ENCODE assay signal across 8 mouse cellular contexts in genomic region chr1:75398761-75399402, GRCm38 (mm10). TPM values are rescaled to one million over a fixed set of nuclear protein-coding genes. Genes with fewer than 3 reads are reported as not detected.
A peak's percentile ranks its signal among the peaks of the same experiment; 100 is the strongest.
DNase-seq lines count a peak whose midpoint lies in the region; ATAC-seq and TF ChIP-seq lines count a peak whose summit lies in the region.

No protein-coding gene starts in this region.

- no peak for TF ChIP-seq EP300 in heart, postnatal 0 days (IDR thresholded peaks at IDR 0.05; ENCODE audit: low read depth)

- ATAC-seq in embryonic facial prominence, embryonic 15.5 days (ENCODE audit: insufficient number of reproducible peaks, low FRiP score, low TSS enrichment, low read depth): 0 out of 2 replicates have a peak, but pooled peaks have one; percentile 16
- ATAC-seq in heart, postnatal 0 days (ENCODE audit: insufficient read depth, low read depth): peak; percentile 84

- no peaks in the 10 kb centered on the region for H3K27me3 ChIP-seq in embryonic facial prominence, embryonic 15.5 days
- no peaks in the 10 kb centered on the region for H3K27me3 ChIP-seq in heart, postnatal 0 days (ENCODE audit: control insufficient read depth, insufficient read depth, low read length)

- H3K4me2 ChIP-seq in embryonic facial prominence, embryonic 15.5 days (replicated peaks): no peak overlapping the region
- H3K4me2 ChIP-seq in heart, postnatal 0 days (ENCODE audit: low read depth, low read length): peak overlapping the region; percentile 26; the same call in 1 of the 2 replicates

- H3K4me1 ChIP-seq in bone marrow, adult 2 months (ENCODE audit: control insufficient read depth, insufficient read depth, low read length): no peaks in the 10 kb centered on the region
- H3K4me1 ChIP-seq in embryonic facial prominence, embryonic 15.5 days: peaks cover 24% of the 10 kb centered on the region
- peaks cover 31% of the 10 kb centered on the region for H3K4me1 ChIP-seq in heart, postnatal 0 days (ENCODE audit: control insufficient read depth, insufficient read depth)

- peak; percentile 39; the same call in 1 of the 2 replicates for TF ChIP-seq CTCF in bone marrow, adult 2 months (IDR thresholded peaks at IDR 0.05; ENCODE audit: control insufficient read depth, insufficient read depth, low read length)
- peak; percentile 89 for TF ChIP-seq CTCF in heart, postnatal 0 days (IDR thresholded peaks at IDR 0.05; ENCODE audit: low read depth)

- no peak overlapping the region for H3K27ac ChIP-seq in bone marrow, adult 2 months (ENCODE audit: control insufficient read depth, insufficient read depth, low read depth, low read length, poor library complexity)
- H3K27ac ChIP-seq in embryonic facial prominence, embryonic 15.5 days (replicated peaks): peak overlapping the region; percentile 31; the same call in 1 of the 2 replicates
- H3K27ac ChIP-seq in heart, postnatal 0 days (ENCODE audit: low read depth): peak overlapping the region; percentile 100

- TF ChIP-seq POLR2A in bone marrow, adult 2 months (IDR thresholded peaks at IDR 0.05; ENCODE audit: borderline replicate concordance, control insufficient read depth, low read depth, low read length): no peak

- peak; percentile 69 for DNase-seq in layer of hippocampus, adult 9-11 months
- DNase-seq in layer of hippocampus, postnatal 25 days (ENCODE audit: extremely low spot score in 1 of 2, low spot score in 1 of 2): no peak
- peak; percentile 98 for DNase-seq in heart, postnatal 0 days (ENCODE audit: low spot score)
- peak; percentile 88 for DNase-seq in kidney, postnatal 10 days
- DNase-seq in lung, postnatal 36 days: peak; percentile 91
- peak; percentile 27 to 28 for DNase-seq in spleen, postnatal 36 days (ENCODE audit: low spot score in 2 of 2)

- peaks cover 39% of the 10 kb centered on the region for H3K36me3 ChIP-seq in embryonic facial prominence, embryonic 15.5 days
- peaks cover 44% of the 10 kb centered on the region for H3K36me3 ChIP-seq in heart, postnatal 0 days (replicated peaks; ENCODE audit: control insufficient read depth, insufficient read depth, low read length)

- no peak overlapping the region for H3K9ac ChIP-seq in embryonic facial prominence, embryonic 15.5 days
- H3K9ac ChIP-seq in heart, postnatal 0 days (replicated peaks; ENCODE audit: low read depth, low read length): peak overlapping the region; percentile 58

- no peaks in the 10 kb centered on the region for H3K9me3 ChIP-seq in embryonic facial prominence, embryonic 15.5 days (replicated peaks)
- H3K9me3 ChIP-seq in heart, postnatal 0 days (replicated peaks; ENCODE audit: control insufficient read depth, low read length): no peaks in the 10 kb centered on the region

- H3K4me3 ChIP-seq in bone marrow, adult 2 months (replicated peaks; ENCODE audit: control insufficient read depth, low read depth, low read length): no peak overlapping the region
- H3K4me3 ChIP-seq in embryonic facial prominence, embryonic 15.5 days (replicated peaks): no peak overlapping the region
- H3K4me3 ChIP-seq in heart, postnatal 0 days (ENCODE audit: low read depth, low read length): no peak overlapping the region

- WGBS in bone marrow, adult 2 months: 17% methylated on average over 9 of the region's 9 CpGs
- 16% methylated on average over 9 of the region's 9 CpGs for WGBS in embryonic facial prominence, embryonic 15.5 days
- 2% methylated on average over 9 of the region's 9 CpGs for WGBS in heart, postnatal 0 days

RNA-seq across cellular contexts. Expression of gene Speg, which starts 23.8 kb away (rescaled TPM):
- 100 to 1,000 TPM; 154 to 196 TPM for total RNA-seq in layer of hippocampus, postnatal 25 days (2021)
- 18.1 TPM in 2 replicates for polyA plus RNA-seq in bone marrow, adult 2 months (2011; ENCODE audit: insufficient read depth, insufficient read length, low replicate concordance, missing spikeins)
- 16.5 and 18.6 TPM in 2 replicates for polyA plus RNA-seq in embryonic facial prominence, embryonic 15.5 days (2015; fragmentation: Nextera tagmentation; extraction: Ambion mirVana)
- 95.0 and 105 TPM in 2 replicates for total RNA-seq in heart, postnatal 0 days (2014; rRNA removed; ENCODE audit: low replicate concordance)
- 26.8 and 30.2 TPM in 2 replicates for polyA plus RNA-seq in heart, postnatal 0 days (2015; fragmentation: Nextera tagmentation; extraction: Ambion mirVana)

RNA-seq across cellular contexts. Expression of gene Gmppa, which starts 36.8 kb away (rescaled TPM):
- total RNA-seq in layer of hippocampus, postnatal 25 days (2021): 10 to 100 TPM; 60.5 to 66.7 TPM
- polyA plus RNA-seq in bone marrow, adult 2 months (2011; ENCODE audit: insufficient read depth, insufficient read length, low replicate concordance, missing spikeins): 21.8 and 53.9 TPM in 2 replicates
- polyA plus RNA-seq in embryonic facial prominence, embryonic 15.5 days (2015; fragmentation: Nextera tagmentation; extraction: Ambion mirVana): 103 and 104 TPM in 2 replicates
- 74.7 and 85.2 TPM in 2 replicates for total RNA-seq in heart, postnatal 0 days (2014; rRNA removed; ENCODE audit: low replicate concordance)
- polyA plus RNA-seq in heart, postnatal 0 days (2015; fragmentation: Nextera tagmentation; extraction: Ambion mirVana): 47.4 and 55.9 TPM in 2 replicates

RNA-seq across cellular contexts. Expression of gene Des, which starts 38.8 kb away (rescaled TPM):
- total RNA-seq in layer of hippocampus, postnatal 25 days (2021): 1 to 10 TPM in 1 of 2 experiments, under 1 TPM in 1; 0.94 to 1.2 TPM
- 2.1 and 8.8 TPM in 2 replicates for polyA plus RNA-seq in bone marrow, adult 2 months (2011; ENCODE audit: insufficient read depth, insufficient read length, low replicate concordance, missing spikeins)
- polyA plus RNA-seq in embryonic facial prominence, embryonic 15.5 days (2015; fragmentation: Nextera tagmentation; extraction: Ambion mirVana): 112 and 140 TPM in 2 replicates
- total RNA-seq in heart, postnatal 0 days (2014; rRNA removed; ENCODE audit: low replicate concordance): 983 and 1,187 TPM in 2 replicates
- polyA plus RNA-seq in heart, postnatal 0 days (2015; fragmentation: Nextera tagmentation; extraction: Ambion mirVana): 601 and 639 TPM in 2 replicates

RNA-seq across cellular contexts. Expression of gene Asic4, which starts 51.4 kb away (rescaled TPM):
- 1 to 10 TPM; 8.9 to 9.9 TPM for total RNA-seq in layer of hippocampus, postnatal 25 days (2021)
- not detected in 2 replicates for polyA plus RNA-seq in bone marrow, adult 2 months (2011; ENCODE audit: insufficient read depth, insufficient read length, low replicate concordance, missing spikeins)
- 0.65 and 0.84 TPM in 2 replicates for polyA plus RNA-seq in embryonic facial prominence, embryonic 15.5 days (2015; fragmentation: Nextera tagmentation; extraction: Ambion mirVana)
- total RNA-seq in heart, postnatal 0 days (2014; rRNA removed; ENCODE audit: low replicate concordance): not detected in 2 replicates
- polyA plus RNA-seq in heart, postnatal 0 days (2015; fragmentation: Nextera tagmentation; extraction: Ambion mirVana): 0.04 and 0.07 TPM in 2 replicates

Comparison
In these comparisons a context has a peak if more than half of its experiments do, and no peak if none do; other contexts are left out.
1. DNase-seq: peak in layer of hippocampus, adult 9-11 months (single experiment), heart, postnatal 0 days (single experiment), kidney, postnatal 10 days (single experiment), lung, postnatal 36 days (single experiment) and spleen, postnatal 36 days (2 of 2); none in layer of hippocampus, postnatal 25 days (0 of 2).
2. RNA of gene Des, which starts 38.8 kb away (polyA plus RNA-seq): 601 to 639 TPM in heart, postnatal 0 days and 112 to 140 TPM in embryonic facial prominence, embryonic 15.5 days; 2.1 to 8.8 TPM in bone marrow, adult 2 months; every median in the first group is over 10 times any median in the second.